Mouse (Mus musculus) neural tube, embryonic 14.5 days (tissue): ENCODE results near the gene Fam72a. TPM values are rescaled to one million over a fixed set of nuclear protein-coding genes. Genes with fewer than 3 reads are reported as not detected.

ENCODE experiments used
- microRNA-seq: library from miRNA; unstranded; fragments of <30 nt; microRNA quantifications from one replicate; pipeline ENCODE4, GENCODE M21; 2016
- polyA plus RNA-seq: library from polyadenylated mRNA; unstranded; fragments of >200 nt; fragmentation: Nextera tagmentation; extraction: Ambion mirVana; gene quantifications from 2 replicates; pipeline ENCODE4 v1.2.1, GENCODE M21; 2014

The Fam72a gene
- polyA plus RNA-seq, 1 experiment from 2014 or later = 0.48 TPM

Small RNA genes within 50 kb of the gene (microRNA-seq; reads per million reads assigned to microRNA genes)
- gene Gm24273 = not detected

Other genes starting within 250 kb of the Fam72a start
- gene Ikbke, start 248.3 kb upstream of the Fam72a start, polyA plus RNA-seq = 0.55 and 0.93 TPM in 2 replicates
- 38.6 and 55.6 TPM in 2 replicates for gene Srgap2, start 551 bp upstream of the Fam72a start, polyA plus RNA-seq
- not detected in 2 replicates for gene Avpr1b, start 71.3 kb downstream of the Fam72a start, polyA plus RNA-seq
- not detected in 2 replicates for gene Ctse, start 110.4 kb downstream of the Fam72a start, polyA plus RNA-seq
- 0.48 and 1.0 TPM in 2 replicates for gene Rab7b, start 160.8 kb downstream of the Fam72a start, polyA plus RNA-seq
- 0.04 TPM in 1 of 2 replicates, not detected in the other for gene Slc26a9, start 216.1 kb downstream of the Fam72a start, polyA plus RNA-seq